ENCODE assay signal across 12 mouse cellular contexts in the genomic region with DNA sequence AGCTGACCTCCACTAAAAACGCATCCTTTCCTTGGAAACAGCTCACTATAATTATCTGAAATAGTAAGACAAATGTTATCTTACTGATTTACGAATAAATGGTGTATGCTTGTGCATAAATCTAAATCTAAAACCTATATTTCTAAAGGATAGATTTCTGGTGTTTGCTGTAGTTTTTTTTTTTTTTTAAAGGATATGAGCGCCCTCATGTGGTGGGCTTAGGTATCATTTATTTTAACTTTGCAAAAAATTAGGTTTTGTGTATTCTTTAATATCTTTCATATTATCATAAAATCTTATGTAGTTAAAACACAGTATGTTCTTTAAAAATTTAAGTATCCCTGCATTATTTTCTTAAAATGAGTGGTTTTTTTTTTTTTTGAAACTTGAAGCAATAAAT. TPM values are rescaled to one million over a fixed set of nuclear protein-coding genes. Genes with fewer than 3 reads are reported as not detected.
DNase-seq lines count a peak whose midpoint lies in the region; ATAC-seq lines count a peak whose summit lies in the region.
"Had no signal": no experiment of that assay in that cellular context is flagged by ENCODE, and none has a peak within 500 bp of the region (broad histone marks: within the 10 kb centered on the region; RNA-seq: fewer than 3 reads in every experiment).

No protein-coding gene starts in this region.

- H3K27me3 ChIP-seq in hindbrain, embryonic 11.5 days (ENCODE audit: control insufficient read depth, insufficient read depth, low read length), result no peaks in the 10 kb centered on the region
- no peaks in the 10 kb centered on the region for H3K27me3 ChIP-seq in hindbrain, embryonic 13.5 days
- H3K27me3 ChIP-seq in midbrain, embryonic 14.5 days (ENCODE audit: control insufficient read depth, insufficient read depth, low read length), result no peaks in the 10 kb centered on the region
- no peaks in the 10 kb centered on the region for H3K27me3 ChIP-seq in midbrain, embryonic 13.5 days
- H3K27me3 ChIP-seq in splenic B cell, adult 2 months (ENCODE audit: control insufficient read depth, insufficient read depth, low read length, poor library complexity, severe bottlenecking), result no peaks in the 10 kb centered on the region
- H3K27me3 ChIP-seq: hindbrain, embryonic 15.5 days had no signal

- peak; percentile 18 for DNase-seq in hindbrain, embryonic 11.5 days (ENCODE audit: low spot score)
- peak; percentile 47 for DNase-seq in midbrain, embryonic 14.5 days
- peak; percentile 28 for DNase-seq in splenic B cell, adult 2 months (ENCODE audit: low read depth, low spot score)
- no peak for DNase-seq in thymus, postnatal 10 days (ENCODE audit: low spot score in 2 of 2)
- DNase-seq in layer of hippocampus, adult 9-11 months, result no peak
- DNase-seq: adrenal gland, postnatal 14 days; cerebellum, adult 11-12 months; kidney, postnatal 36 days had no signal

- no peaks in the 10 kb centered on the region for H3K9me3 ChIP-seq in hindbrain, embryonic 11.5 days (ENCODE audit: control insufficient read depth, low read length)
- no peaks in the 10 kb centered on the region for H3K9me3 ChIP-seq in hindbrain, embryonic 13.5 days
- no peaks in the 10 kb centered on the region for H3K9me3 ChIP-seq in midbrain, embryonic 14.5 days (ENCODE audit: control insufficient read depth, low read length)
- H3K9me3 ChIP-seq in midbrain, embryonic 13.5 days, result no peaks in the 10 kb centered on the region
- H3K9me3 ChIP-seq: hindbrain, embryonic 15.5 days had no signal

- H3K4me3 ChIP-seq in hindbrain, embryonic 11.5 days (ENCODE audit: low read depth, low read length), result no peak overlapping the region
- no peak overlapping the region for H3K4me3 ChIP-seq in hindbrain, embryonic 13.5 days
- H3K4me3 ChIP-seq in midbrain, embryonic 14.5 days (replicated peaks; ENCODE audit: low read depth, low read length), result no peak overlapping the region
- H3K4me3 ChIP-seq in midbrain, embryonic 13.5 days (replicated peaks), result no peak overlapping the region
- H3K4me3 ChIP-seq: hindbrain, embryonic 15.5 days had no signal

- no peaks in the 10 kb centered on the region for H3K36me3 ChIP-seq in hindbrain, embryonic 11.5 days (ENCODE audit: control insufficient read depth, insufficient read depth, low read length)
- H3K36me3 ChIP-seq in hindbrain, embryonic 13.5 days, result peaks cover 26% of the 10 kb centered on the region
- peaks cover 36% of the 10 kb centered on the region for H3K36me3 ChIP-seq in midbrain, embryonic 14.5 days (ENCODE audit: control insufficient read depth, insufficient read depth, low read length)
- peaks cover 21% of the 10 kb centered on the region for H3K36me3 ChIP-seq in midbrain, embryonic 13.5 days
- H3K36me3 ChIP-seq in splenic B cell, adult 2 months (ENCODE audit: control insufficient read depth, insufficient read depth, low read length, poor library complexity, severe bottlenecking), result no peaks in the 10 kb centered on the region

- ATAC-seq in hindbrain, embryonic 11.5 days (ENCODE audit: low FRiP score), result no peak
- no peak for ATAC-seq in hindbrain, embryonic 13.5 days (ENCODE audit: low FRiP score)
- ATAC-seq in midbrain, embryonic 14.5 days (ENCODE audit: low FRiP score, low TSS enrichment), result no peak
- no peak for ATAC-seq in midbrain, embryonic 13.5 days
- ATAC-seq in activated CD4-positive, CD25-positive, alpha-beta regulatory T cell, adult 4 months, result peak; percentile 22

- no peak overlapping the region for H3K9ac ChIP-seq in hindbrain, embryonic 11.5 days (ENCODE audit: low read depth, low read length)
- H3K9ac ChIP-seq in hindbrain, embryonic 13.5 days, result no peak overlapping the region
- H3K9ac ChIP-seq in midbrain, embryonic 14.5 days (replicated peaks; ENCODE audit: low read length), result no peak overlapping the region
- no peak overlapping the region for H3K9ac ChIP-seq in midbrain, embryonic 13.5 days (replicated peaks)
- H3K9ac ChIP-seq: hindbrain, embryonic 15.5 days had no signal

- no peak overlapping the region for H3K27ac ChIP-seq in hindbrain, embryonic 11.5 days (ENCODE audit: low read depth, low read length)
- H3K27ac ChIP-seq in hindbrain, embryonic 13.5 days, result no peak overlapping the region
- no peak overlapping the region for H3K27ac ChIP-seq in midbrain, embryonic 14.5 days (replicated peaks; ENCODE audit: low read depth, low read length)
- no peak overlapping the region for H3K27ac ChIP-seq in midbrain, embryonic 13.5 days
- H3K27ac ChIP-seq: hindbrain, embryonic 15.5 days had no signal

- no peak overlapping the region for H3K4me2 ChIP-seq in hindbrain, embryonic 11.5 days (replicated peaks; ENCODE audit: low read depth, low read length)
- H3K4me2 ChIP-seq in hindbrain, embryonic 13.5 days, result no peak overlapping the region
- no peak overlapping the region for H3K4me2 ChIP-seq in midbrain, embryonic 14.5 days (ENCODE audit: low read length)
- no peak overlapping the region for H3K4me2 ChIP-seq in midbrain, embryonic 13.5 days (replicated peaks)
- H3K4me2 ChIP-seq: hindbrain, embryonic 15.5 days had no signal

- no peaks in the 10 kb centered on the region for H3K4me1 ChIP-seq in hindbrain, embryonic 11.5 days (replicated peaks; ENCODE audit: control insufficient read depth, insufficient read depth, low read length)
- no peaks in the 10 kb centered on the region for H3K4me1 ChIP-seq in hindbrain, embryonic 13.5 days (replicated peaks)
- no peaks in the 10 kb centered on the region for H3K4me1 ChIP-seq in midbrain, embryonic 14.5 days (ENCODE audit: control insufficient read depth, insufficient read depth, low read length)
- H3K4me1 ChIP-seq in midbrain, embryonic 13.5 days (replicated peaks), result no peaks in the 10 kb centered on the region
- H3K4me1 ChIP-seq: hindbrain, embryonic 15.5 days had no signal

- 59% methylated on average over 3 of the region's 3 CpGs for WGBS in hindbrain, embryonic 11.5 days
- WGBS in hindbrain, embryonic 13.5 days, result 56% methylated on average over 3 of the region's 3 CpGs
- 58% methylated on average over 3 of the region's 3 CpGs for WGBS in midbrain, embryonic 14.5 days
- WGBS in midbrain, embryonic 13.5 days, result 58% methylated on average over 3 of the region's 3 CpGs

RNA-seq across cellular contexts. Expression of gene Tmtc3, which starts 12.1 kb away (rescaled TPM):
- polyA plus RNA-seq in hindbrain, embryonic 11.5 days (2014; fragmentation: Nextera tagmentation; extraction: Ambion mirVana), result 19.2 and 20.0 TPM in 2 replicates
- polyA plus RNA-seq in hindbrain, embryonic 13.5 days (2015; fragmentation: Nextera tagmentation; extraction: Ambion mirVana), result 9.5 and 11.8 TPM in 2 replicates
- polyA plus RNA-seq in midbrain, embryonic 14.5 days (2014; fragmentation: Nextera tagmentation; extraction: Ambion mirVana), result 10.3 and 11.7 TPM in 2 replicates
- polyA plus RNA-seq in midbrain, embryonic 13.5 days (2015; fragmentation: Nextera tagmentation; extraction: Ambion mirVana), result 11.8 and 13.7 TPM in 2 replicates
- 1 to 10 TPM; 1.3 to 2.9 TPM for polyA plus RNA-seq in activated CD4-positive, CD25-positive, alpha-beta regulatory T cell, adult 4 months (2017; shearing (Covaris generic))

RNA-seq across cellular contexts. Expression of gene Cep290, which starts 12.3 kb away (rescaled TPM):
- 7.4 and 8.9 TPM in 2 replicates for polyA plus RNA-seq in hindbrain, embryonic 11.5 days (2014; fragmentation: Nextera tagmentation; extraction: Ambion mirVana)
- 6.5 and 6.6 TPM in 2 replicates for polyA plus RNA-seq in hindbrain, embryonic 13.5 days (2015; fragmentation: Nextera tagmentation; extraction: Ambion mirVana)
- polyA plus RNA-seq in midbrain, embryonic 14.5 days (2014; fragmentation: Nextera tagmentation; extraction: Ambion mirVana), result 7.4 TPM in 2 replicates
- polyA plus RNA-seq in midbrain, embryonic 13.5 days (2015; fragmentation: Nextera tagmentation; extraction: Ambion mirVana), result 6.9 and 7.0 TPM in 2 replicates
- polyA plus RNA-seq in activated CD4-positive, CD25-positive, alpha-beta regulatory T cell, adult 4 months (2017; shearing (Covaris generic)), result 1 to 10 TPM; 3.7 to 5.2 TPM

Comparison
In these comparisons a context has a peak if more than half of its experiments do, and no peak if none do; other contexts are left out.
1. DNase-seq: peak in hindbrain, embryonic 11.5 days (single experiment), midbrain, embryonic 14.5 days (single experiment) and splenic B cell, adult 2 months (single experiment); none in thymus, postnatal 10 days (0 of 2) and layer of hippocampus, adult 9-11 months (single experiment).